Mouse (Mus musculus): Measurements from ENCODE around the gene Ptgr2. TPM values are rescaled to one million over a fixed set of nuclear protein-coding genes. Genes with fewer than 3 reads are reported as not detected.
"Not testable (repeated sequence)": the region's sequence is repeated elsewhere in the genome, so short reads cannot be mapped to it uniquely, and the experiment has no call there.

The Ptgr2 gene
- total RNA-seq (2021), result 10 to 100 TPM; 19.1 to 20.5 TPM

DNA sequence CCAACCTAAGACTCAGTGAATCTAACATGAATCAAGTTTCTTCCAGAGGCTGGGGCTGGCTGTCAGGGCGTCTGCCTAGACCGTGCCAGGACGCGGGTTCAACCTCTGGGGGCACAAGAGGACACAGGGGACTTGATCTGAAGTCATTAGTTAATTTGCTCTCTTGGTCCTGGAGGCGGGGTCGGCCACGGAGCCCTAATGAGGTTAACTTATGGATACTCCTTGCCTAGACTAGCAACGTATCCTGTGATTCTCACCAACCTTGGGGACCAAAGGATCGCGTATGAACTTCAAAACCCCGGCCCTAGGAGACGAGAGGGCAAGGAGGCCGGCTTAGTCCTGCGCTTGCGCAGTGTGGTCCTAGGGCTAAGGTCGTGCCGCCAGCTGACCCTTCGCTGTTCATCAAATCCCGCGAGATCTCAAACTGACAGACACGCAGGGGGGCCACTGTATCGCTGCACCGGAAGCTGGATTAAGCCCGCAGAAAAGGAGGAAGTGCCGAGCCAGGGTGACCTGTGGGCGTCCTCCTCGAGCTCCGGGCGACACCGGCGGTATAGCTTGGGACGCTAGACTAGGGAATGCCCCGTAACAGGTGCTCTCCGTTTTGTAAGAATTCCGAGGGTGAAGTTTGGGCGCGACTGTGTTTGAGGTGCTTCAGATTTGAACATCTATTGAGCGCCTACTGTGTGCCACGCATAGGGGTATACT lies at the start of gene Ptgr2:
Gene Ptgr2 (plus strand): TSS at position 348 of the 708 bp plus-strand sequence.
- intact Hi-C loops (cut with DNase I), result no loop called here

GRCm38 (mm10) chr12:84235577-84235976 lies 49.5 kb upstream of the Ptgr2 start:
- DNase-seq, result no peak
- intact Hi-C loops (cut with DNase I), result no loop called here

More for the DNA sequence above, at the start of gene Ptgr2:
- DNase-seq, result peak; percentile 93

GRCm38 (mm10) chr12:84235981-84236752 lies 48.9 kb upstream of the Ptgr2 start:
- DNase-seq, result no peak
- intact Hi-C loops (cut with DNase I), result no loop called here

DNA sequence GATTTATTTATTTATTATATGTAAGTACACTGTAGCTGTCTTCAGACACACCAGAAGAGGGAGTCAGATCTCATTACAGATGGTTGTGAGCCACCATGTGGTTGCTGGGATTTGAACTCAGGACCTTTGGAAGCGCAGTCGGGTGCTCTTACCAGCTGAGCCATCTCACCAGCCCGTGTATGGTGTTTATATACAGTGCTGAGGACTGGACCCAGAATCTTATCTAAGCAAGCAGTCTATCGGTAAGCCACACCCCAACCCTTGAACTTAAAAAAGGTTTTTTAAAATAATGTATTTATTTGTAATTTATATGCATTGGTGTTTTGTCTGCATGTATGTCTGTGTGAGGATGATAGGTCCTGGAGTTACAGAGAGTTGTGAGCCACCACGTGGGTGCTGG lies 48.0 kb upstream of the Ptgr2 start:
- intact Hi-C loops (cut with DNase I); DNase-seq: not testable (repeated sequence)

- intact Hi-C loops (cut with DNase I), result no loop called here
- no peak for DNase-seq
These were observed 41.8 kb upstream of the Ptgr2 start for GRCm38 (mm10) chr12:84243076-84243770.

DNA sequence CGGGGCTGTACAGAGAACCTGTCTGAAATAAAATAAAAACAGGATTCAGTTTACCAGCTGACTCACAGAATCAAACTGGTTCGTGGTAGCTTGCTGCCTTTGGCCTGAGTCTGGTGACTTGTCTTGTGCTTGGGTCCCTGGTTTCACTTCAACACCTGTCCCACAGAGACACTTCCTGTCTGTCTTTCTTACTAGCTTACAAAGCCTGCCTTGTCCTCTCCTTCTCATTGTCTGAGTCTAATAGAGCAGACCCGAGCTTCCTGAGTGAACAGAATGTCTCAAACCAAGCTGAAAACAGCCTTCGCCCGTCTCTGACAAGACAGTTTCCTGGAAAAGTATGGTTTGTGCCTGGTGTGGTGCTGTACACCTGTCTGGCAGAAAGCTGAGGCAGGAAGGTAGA lies 39.3 kb upstream of the Ptgr2 start:
- DNase-seq, result no peak
- intact Hi-C loops (cut with DNase I), result no loop called here

- intact Hi-C loops (cut with DNase I), result no loop called here
- DNase-seq, result peak; percentile 72
These were observed 35.8 kb upstream of the Ptgr2 start for GRCm38 (mm10) chr12:84249217-84249616.

DNA sequence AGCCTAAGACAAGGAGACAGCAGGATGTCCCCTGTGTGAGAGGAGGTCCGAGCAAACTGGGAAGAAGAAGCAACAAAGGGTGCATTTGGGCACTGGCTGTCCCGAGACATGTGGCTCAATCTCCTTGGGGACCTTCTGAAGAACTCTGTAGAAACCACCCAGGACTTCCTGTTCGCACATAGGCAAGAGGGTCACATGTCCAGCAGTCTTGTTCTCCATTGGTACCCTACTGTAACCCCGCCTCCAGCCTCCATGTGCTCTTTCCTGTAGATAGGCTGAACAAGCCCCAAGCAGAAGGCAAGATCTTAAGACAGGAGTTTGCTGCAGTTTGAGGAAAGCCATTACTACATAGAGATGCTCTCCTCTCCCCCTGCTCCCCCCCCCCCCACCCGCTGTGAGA lies 32.2 kb upstream of the Ptgr2 start:
- DNase-seq, result no peak
- intact Hi-C loops (cut with DNase I), result no loop called here

GRCm38 (mm10) chr12:84254886-84255285 lies 30.1 kb upstream of the Ptgr2 start:
- intact Hi-C loops (cut with DNase I), result no loop called here
- no peak for DNase-seq

DNA sequence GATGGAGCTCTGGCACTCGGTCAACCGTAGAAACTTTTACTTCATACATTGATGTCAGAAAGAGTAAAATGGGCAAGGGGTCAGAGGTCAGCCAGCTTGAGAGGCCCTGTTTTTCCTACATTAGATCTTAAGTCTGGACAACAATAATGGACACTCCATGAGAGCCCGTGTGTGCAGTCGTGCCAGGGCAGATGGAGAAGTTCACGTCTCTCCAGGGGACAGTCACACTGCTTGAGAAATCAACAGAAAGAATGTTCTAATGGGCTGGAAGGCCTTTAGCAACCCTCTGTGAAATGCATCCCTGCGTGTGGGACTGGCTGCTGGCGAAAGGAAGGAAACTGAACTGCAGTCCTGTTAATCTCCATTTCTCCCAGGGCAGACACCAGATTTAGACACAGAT lies 24.7 kb upstream of the Ptgr2 start:
- intact Hi-C loops (cut with DNase I), result no loop called here

GRCm38 (mm10) chr12:84267264-84267663 lies 17.8 kb upstream of the Ptgr2 start:
- DNase-seq, result no peak
- intact Hi-C loops (cut with DNase I), result no loop called here

More for the DNA sequence above, 24.7 kb upstream of the Ptgr2 start:
- DNase-seq, result no peak

- intact Hi-C loops (cut with DNase I), result no loop called here
These were observed 11.7 kb upstream of the Ptgr2 start for GRCm38 (mm10) chr12:84273366-84273765.

GRCm38 (mm10) chr12:84275288-84275687 lies 9.7 kb upstream of the Ptgr2 start:
- intact Hi-C loops (cut with DNase I), result no loop called here
- no peak for DNase-seq

More at GRCm38 (mm10) chr12:84273366-84273765, 11.7 kb upstream of the Ptgr2 start:
- DNase-seq, result no peak

GRCm38 (mm10) chr12:84276288-84276687 lies 8.7 kb upstream of the Ptgr2 start:
- no peak for DNase-seq
- intact Hi-C loops (cut with DNase I), result no loop called here

DNA sequence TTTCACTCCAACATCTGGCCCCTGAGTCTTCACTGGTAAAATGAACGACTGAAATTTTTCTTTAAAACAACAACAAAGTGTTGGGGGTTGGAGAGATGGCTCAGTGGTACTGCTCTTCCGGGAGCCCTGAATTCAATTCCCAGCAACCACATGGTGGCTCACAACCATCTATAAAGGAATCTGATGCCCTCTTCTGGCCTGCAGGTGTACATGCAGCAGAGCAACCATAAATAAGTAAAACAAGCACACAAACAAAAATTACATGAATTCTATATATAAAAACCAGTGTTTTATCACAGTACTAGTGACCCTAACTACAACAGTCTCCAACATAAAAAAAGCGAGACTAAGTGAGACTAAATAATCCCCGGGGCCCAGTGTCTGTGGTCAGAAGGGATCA lies 8.2 kb upstream of the Ptgr2 start:
- intact Hi-C loops (cut with DNase I), result no loop called here
- no peak for DNase-seq

DNA sequence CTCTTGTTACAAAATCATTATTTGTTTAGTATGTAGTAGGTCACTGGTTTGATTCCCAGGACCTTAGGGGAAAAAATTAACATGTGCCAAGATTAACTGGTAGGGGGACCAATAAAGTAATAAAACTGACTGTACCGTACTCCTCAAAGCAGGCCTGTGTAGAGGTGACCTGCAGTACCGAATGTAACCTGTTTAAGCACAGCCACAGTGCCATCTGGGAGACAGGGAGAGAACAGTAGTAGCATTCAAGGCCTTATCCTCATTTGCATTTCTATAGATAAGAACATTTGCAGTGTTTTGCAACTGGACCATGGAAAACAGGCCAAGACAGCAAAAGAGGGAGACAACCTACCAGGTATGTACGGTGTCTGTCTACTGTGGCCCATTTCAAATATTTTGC lies 7.2 kb upstream of the Ptgr2 start:
- no peak for DNase-seq
- intact Hi-C loops (cut with DNase I), result no loop called here

DNA sequence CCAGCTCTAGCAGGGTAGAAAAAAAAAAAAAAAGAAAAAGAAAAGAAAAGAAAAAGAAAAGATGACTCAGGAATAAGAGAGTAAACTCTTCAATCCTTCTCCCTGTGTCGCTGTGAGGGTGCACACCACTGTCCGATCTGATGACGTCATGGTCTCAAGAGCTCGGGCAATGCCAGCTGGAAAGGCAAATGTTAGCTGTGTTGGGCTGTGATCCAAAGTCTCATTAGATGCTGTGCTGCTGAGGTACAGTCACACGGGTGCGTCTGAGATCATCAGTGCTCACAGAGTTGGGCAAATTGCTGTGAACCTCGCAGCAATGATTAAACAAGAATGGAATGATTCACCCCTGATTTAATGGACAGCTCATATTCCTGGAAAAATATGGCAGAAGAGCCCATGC lies 6.1 kb upstream of the Ptgr2 start:
- DNase-seq, result peak; percentile 40
- intact Hi-C loops (cut with DNase I), result no loop called here

DNA sequence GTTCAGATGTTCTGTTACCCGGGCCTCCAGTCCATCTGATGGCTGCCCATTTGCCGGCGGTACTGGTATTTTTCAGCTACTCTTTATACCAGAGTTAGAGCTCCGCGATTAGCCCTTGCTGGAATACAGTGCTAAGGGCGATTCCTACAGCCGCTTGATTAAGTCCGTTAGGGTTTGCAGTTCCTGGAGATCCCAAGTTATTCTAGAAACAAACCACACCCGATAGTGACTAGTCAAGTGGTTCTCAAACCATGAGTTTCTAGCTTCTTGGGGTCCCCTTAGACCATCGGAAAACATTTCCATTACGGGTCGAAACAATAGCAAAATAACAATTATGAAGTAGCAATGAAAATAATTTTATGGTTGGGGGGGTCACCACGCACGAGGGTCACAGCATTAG lies 641 bp upstream of the Ptgr2 start:
- intact Hi-C loops (cut with DNase I), result no loop called here
- no peak for DNase-seq

GRCm38 (mm10) chr12:84285593-84285968 lies 549 bp downstream of the Ptgr2 start:
- no peak for DNase-seq
- intact Hi-C loops (cut with DNase I), result no loop called here

- peak; percentile 24 for DNase-seq
- intact Hi-C loops (cut with DNase I), result no loop called here
These were observed 3.4 kb downstream of the Ptgr2 start for GRCm38 (mm10) chr12:84288461-84288860.

DNA sequence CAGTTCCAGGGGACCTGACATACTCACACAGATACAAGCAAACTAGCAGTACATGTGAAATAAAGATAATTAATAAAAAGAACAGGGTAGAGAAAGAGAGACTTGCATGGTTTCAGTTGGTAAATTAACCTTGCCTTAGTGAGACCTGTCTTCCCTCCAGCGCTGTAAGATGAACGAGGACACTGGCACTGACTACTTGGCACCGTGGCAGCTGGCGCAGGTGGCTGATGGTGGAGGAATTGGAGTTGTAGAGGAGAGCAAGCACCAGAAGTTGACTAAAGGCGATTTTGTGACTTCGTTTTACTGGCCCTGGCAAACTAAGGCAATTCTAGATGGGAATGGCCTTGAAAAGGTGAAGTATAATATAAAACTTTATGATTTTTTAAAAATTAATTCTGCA lies 12.8 kb downstream of the Ptgr2 start:
- no peak for DNase-seq
- intact Hi-C loops (cut with DNase I), result no loop called here

- DNase-seq, result no peak
- intact Hi-C loops (cut with DNase I), result no loop called here
These were observed 14.2 kb downstream of the Ptgr2 start for GRCm38 (mm10) chr12:84299265-84299664.
